Mouse (Mus musculus) ovary, postnatal 10 days (tissue): ENCODE results near the gene Msx1.

Source experiments
- DNase-seq: peaks from one replicate; pipeline ENCODE4 v3.0.0; 2022; ENCODE audit warnings: low spot score

Gene Msx1

GRCm38 (mm10) chr5:37792154-37792553, 32.2 kb downstream of the Msx1 start:
- no peak for DNase-seq

- DNase-seq: no peak
Measured at GRCm38 (mm10) chr5:37784847-37785391, 39.5 kb downstream of the Msx1 start.

GRCm38 (mm10) chr5:37783306-37783705, 41.1 kb downstream of the Msx1 start:
- DNase-seq: no peak

- no peak for DNase-seq
Measured at GRCm38 (mm10) chr5:37775681-37776080, 48.7 kb downstream of the Msx1 start.

- DNase-seq: no peak
Measured at GRCm38 (mm10) chr5:37774011-37774410, 50.4 kb downstream of the Msx1 start.

- no peak for DNase-seq
Measured at GRCm38 (mm10) chr5:37770870-37771269, 53.5 kb downstream of the Msx1 start.
